Mouse (Mus musculus) brain, embryonic 14.5 days (tissue): ENCODE results near the gene Pgbd5.

Experiments
- CTCF ChIP-seq: fragments of 200-500 bp; IDR thresholded peaks from 2 replicates; pipeline ENCODE4 v1.5.1; 2012; ENCODE audit warnings: inconsistent platforms, mild to moderate bottlenecking, moderate library complexity, borderline replicate concordance; ENCODE audit not compliant: insufficient read depth, insufficient read length; ENCODE audit errors: extremely low read depth
- POLR2A ChIP-seq: fragments of 200-500 bp; IDR thresholded peaks from 2 replicates; pipeline ENCODE4 v1.6.1; 2012; ENCODE audit warnings: mild to moderate bottlenecking, inconsistent platforms, borderline replicate concordance; ENCODE audit not compliant: poor library complexity, insufficient read depth, insufficient read length, severe bottlenecking; ENCODE audit errors: extremely low read depth

- TF ChIP-seq CTCF (peak; percentile 71), POLR2A (no peak)
These were observed 35.6 kb downstream of the Pgbd5 start for GRCm38 (mm10) chr8:124403876-124404275.
